Mouse (Mus musculus) kidney, adult 2 months (tissue): ENCODE measurements around the gene Mrpl28.

ENCODE experiments used
- CTCF ChIP-seq: fragments of 200-500 bp; conservative IDR thresholded peaks from 2 replicates; pipeline ENCODE4 v1.5.1; 2011; ENCODE audit warnings: low read depth, mild to moderate bottlenecking, control low read depth, low read length, moderate library complexity, mixed read lengths; ENCODE audit not compliant: insufficient read depth, insufficient read length
- POLR2A ChIP-seq: fragments of 200-500 bp; IDR thresholded peaks from one replicate; pipeline ENCODE4 v1.6.1; 2011; ENCODE audit warnings: low read depth, low read length, control low read depth

DNA sequence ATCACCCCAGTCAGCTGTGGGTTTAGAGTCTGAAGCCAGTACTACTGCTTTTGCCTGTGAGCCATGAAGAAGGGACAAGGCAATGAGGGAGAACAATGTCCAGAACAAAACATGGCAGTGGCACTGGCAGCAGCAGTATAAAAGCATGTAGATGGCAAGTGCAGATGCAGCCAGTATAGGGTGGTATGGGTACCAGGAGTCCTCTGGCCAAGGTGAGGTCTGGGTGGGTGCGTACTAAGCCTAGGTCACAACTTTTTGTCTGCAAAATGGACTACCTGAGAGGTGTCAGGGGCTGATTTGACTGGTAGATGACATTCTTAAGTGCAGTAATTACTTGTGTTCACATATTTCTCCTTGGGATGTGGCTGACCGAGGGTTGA is 14.4 kb downstream of the Mrpl28 start:
- no peak for TF ChIP-seq CTCF
- TF ChIP-seq POLR2A, result no peak
